Mouse (Mus musculus): ENCODE measurements at regions not wholly inside any gene's neighbourhood (a gene's known extent, or its start where the extent isn't known, plus 50 kb on each side); places are given as distances from the start of the nearest gene placed in this dataset.

DNA sequence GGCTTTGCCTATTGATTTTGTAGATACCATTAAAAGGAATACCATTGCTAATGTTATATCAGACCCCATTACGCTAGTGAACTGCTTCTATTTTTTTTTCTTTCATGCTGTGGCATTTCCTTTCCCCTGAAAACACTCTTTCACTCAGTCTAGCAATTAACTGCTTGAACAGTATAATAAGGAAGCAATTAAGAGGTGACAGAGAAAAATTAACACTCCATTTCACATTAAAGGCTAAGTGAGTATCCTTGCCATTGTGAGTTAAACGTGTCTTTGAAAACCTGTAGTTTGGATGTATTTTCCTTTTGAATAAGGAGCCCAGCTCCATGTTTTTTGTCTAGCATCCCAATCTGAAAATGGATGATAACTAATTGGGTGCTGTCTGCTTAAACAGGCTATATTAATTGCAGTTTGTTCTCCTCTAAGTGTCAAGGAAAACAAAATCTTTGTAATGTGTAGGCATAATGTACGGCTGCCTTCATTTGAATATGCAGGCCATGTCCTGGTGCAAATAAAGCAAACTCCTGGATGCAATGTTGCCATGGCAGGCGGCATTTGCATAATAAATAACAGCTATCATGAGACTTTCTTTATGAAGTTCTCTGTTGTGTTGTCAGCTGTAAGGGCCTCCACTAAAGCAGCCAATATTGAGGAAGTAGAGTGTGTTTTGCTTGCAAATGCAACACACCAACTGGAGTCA is 423.3 kb downstream of the Zic3 start:
- no peak for DNase-seq (ENCODE audit: low spot score)

GRCm38 (mm10) chrX:58447605-58448004 is 425.1 kb downstream of the Zic3 start:
- no peak for DNase-seq (ENCODE audit: low spot score)

DNA sequence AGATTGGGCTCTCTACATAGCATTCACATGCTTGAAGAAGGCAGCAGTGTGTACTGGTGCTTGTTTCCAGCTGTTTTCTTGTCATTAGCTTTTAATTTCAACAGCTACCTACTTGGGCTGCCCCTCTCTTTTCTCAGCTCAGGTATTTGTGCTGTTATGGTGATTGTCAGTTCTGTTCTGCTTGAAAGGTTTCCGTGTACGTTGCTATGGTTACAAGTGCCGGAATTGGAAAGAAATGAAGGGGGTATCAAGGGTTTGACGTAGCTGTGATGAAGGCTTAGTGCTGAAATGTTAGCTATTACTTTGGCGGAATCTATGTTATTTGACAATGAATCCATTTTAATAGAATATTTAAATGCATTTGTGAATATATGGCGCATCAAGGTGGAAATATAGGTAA is 439.5 kb upstream of the 4930550L24Rik start:
- DNase-seq (ENCODE audit: low spot score), result no peak

GRCm38 (mm10) chrX:58470986-58471385 is 438.2 kb upstream of the 4930550L24Rik start:
- DNase-seq (ENCODE audit: low spot score), result no peak

DNA sequence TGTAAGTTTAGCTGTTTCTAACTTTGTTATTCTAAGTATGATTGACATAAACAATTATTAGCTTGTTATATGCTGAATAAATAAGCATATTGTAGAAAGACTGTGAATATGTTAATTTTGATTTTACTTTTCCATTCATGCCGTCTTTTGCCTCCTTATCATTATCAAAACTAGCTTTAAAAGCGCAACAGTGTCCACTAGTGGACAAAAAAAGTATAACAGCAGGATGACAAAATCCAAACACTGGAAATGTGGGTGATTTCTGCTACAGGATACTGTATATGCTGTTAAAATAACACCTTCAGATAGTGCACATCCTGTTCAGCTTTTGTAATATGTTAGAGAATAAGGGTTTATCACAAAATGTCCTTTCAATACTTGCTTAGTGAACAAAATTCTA is 418.3 kb upstream of the 4930550L24Rik start:
- peak; percentile 8 for DNase-seq (ENCODE audit: low spot score)

GRCm38 (mm10) chrX:58503573-58503972 is 405.6 kb upstream of the 4930550L24Rik start:
- DNase-seq (ENCODE audit: low spot score), result no peak

- no peak for DNase-seq (ENCODE audit: low spot score)
Observed at GRCm38 (mm10) chrX:58514925-58515324, 394.2 kb upstream of the 4930550L24Rik start.
